Mouse (Mus musculus) midbrain, embryonic 11.5 days (tissue): Measurements from ENCODE around the gene 1700017D01Rik. TPM values are rescaled to one million over a fixed set of nuclear protein-coding genes. Genes with fewer than 3 reads are reported as not detected.
"Not testable (repeated sequence)": the region's sequence is repeated elsewhere in the genome, so short reads cannot be mapped to it uniquely, and the experiment has no call there.

ENCODE experiments used
- ATAC-seq: fragments of 200-750 bp; cut with Nextera tagmentation; 2 replicates; pipeline ENCODE4 v1.8.0; 2017; ENCODE audit warnings: moderate TSS enrichment, moderate library complexity; ENCODE audit not compliant: low FRiP score
- DNase-seq: peaks from one replicate; pipeline ENCODE4 v3.0.0; 2015; ENCODE audit warnings: low spot score; ENCODE audit errors: missing footprints
- H3K27ac ChIP-seq: fragments of 300-500 bp; sonication (generic); 2 replicates; pipeline ENCODE4 v1.5.1; 2014; ENCODE audit warnings: low read depth, low read length
- H3K27me3 ChIP-seq: fragments of 300-500 bp; sonication (generic); 2 replicates; pipeline ENCODE4 v1.6.1; 2014; ENCODE audit warnings: mild to moderate bottlenecking, low read length, moderate library complexity, mixed read lengths; ENCODE audit not compliant: control insufficient read depth, insufficient read depth
- H3K36me3 ChIP-seq: fragments of 300-500 bp; sonication (generic); 2 replicates; pipeline ENCODE4 v1.6.1; 2014; ENCODE audit warnings: mild to moderate bottlenecking, low read length, moderate library complexity, mixed read lengths; ENCODE audit not compliant: control insufficient read depth, insufficient read depth
- H3K4me1 ChIP-seq: fragments of 300-500 bp; sonication (generic); 2 replicates; pipeline ENCODE4 v1.6.1; 2014; ENCODE audit warnings: low read length; ENCODE audit not compliant: control insufficient read depth, insufficient read depth
- H3K4me2 ChIP-seq: fragments of 300-500 bp; sonication (generic); 2 replicates; pipeline ENCODE4 v1.6.1; 2014; ENCODE audit warnings: mild to moderate bottlenecking, moderate library complexity
- H3K4me3 ChIP-seq: fragments of 300-500 bp; sonication (generic); 2 replicates; pipeline ENCODE4 v1.5.1; 2014; ENCODE audit warnings: low read depth, low read length
- H3K9ac ChIP-seq: fragments of 300-500 bp; sonication (generic); 2 replicates; pipeline ENCODE4 v1.6.1; 2014; ENCODE audit warnings: low read length
- H3K9me3 ChIP-seq: fragments of 300-500 bp; sonication (generic); 2 replicates; pipeline ENCODE4 v1.6.1; 2016; ENCODE audit warnings: low read length; ENCODE audit not compliant: control insufficient read depth
- WGBS: fragments of 180-500 bp; shearing (Covaris S2); extraction: QIAGEN DNeasy Blood & Tissue Kit; methylation state at CpG from one replicate; pipeline ENCODE4 v1.1.7; 2014; 5-methylcytosine and 5-hydroxymethylcytosine counted together
- polyA plus RNA-seq: library from polyadenylated mRNA; unstranded; fragments of >200 nt; fragmentation: Nextera tagmentation; extraction: Ambion mirVana; gene quantifications from 2 replicates; pipeline ENCODE4 v1.2.1, GENCODE M21; 2014

1700017D01Rik gene
- polyA plus RNA-seq: not detected in 2 replicates

- not testable (repeated sequence) for ATAC-seq, H3K4me2 ChIP-seq, H3K9me3 ChIP-seq, H3K4me3 ChIP-seq, DNase-seq, H3K27me3 ChIP-seq, H3K4me1 ChIP-seq, H3K36me3 ChIP-seq, H3K9ac ChIP-seq, H3K27ac ChIP-seq
- 86% methylated on average over 8 of the region's 8 CpGs for WGBS
These were observed at the start of gene 1700017D01Rik for GRCm38 (mm10) chr19:11130776-11131175. 1700017D01Rik (minus strand) TSS chr19:11130876.

DNA sequence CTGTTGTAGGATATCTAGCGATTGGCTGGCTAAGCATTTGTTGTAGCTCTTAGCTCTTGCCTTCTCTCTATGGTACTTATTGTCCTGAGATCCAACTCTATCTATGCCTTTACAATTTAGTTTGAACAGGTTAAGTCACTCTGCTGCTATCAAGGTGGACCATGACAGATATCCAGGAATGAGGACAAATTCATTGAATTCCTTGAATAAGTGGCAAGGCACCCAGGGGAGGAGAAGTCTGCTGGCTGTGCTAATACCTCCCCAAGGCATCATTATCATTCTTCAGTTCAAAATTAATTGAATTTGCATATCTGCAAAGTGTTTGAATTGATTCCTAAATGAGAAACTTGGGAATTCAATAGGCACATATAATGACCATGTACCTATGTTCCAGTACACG lies 46.8 kb upstream of the 1700017D01Rik start:
- no peak overlapping the region for H3K4me2 ChIP-seq
- H3K4me3 ChIP-seq: no peak overlapping the region
- H3K9me3 ChIP-seq: no peaks in the 10 kb centered on the region
- DNase-seq (no peak), ATAC-seq (no peak)
- no peak overlapping the region for H3K27ac ChIP-seq
- no peaks in the 10 kb centered on the region for H3K36me3 ChIP-seq
- no peaks in the 10 kb centered on the region for H3K4me1 ChIP-seq
- H3K27me3 ChIP-seq: no peaks in the 10 kb centered on the region
- WGBS: 61% methylated on average over 2 of the region's 2 CpGs
- H3K9ac ChIP-seq: no peak overlapping the region

GRCm38 (mm10) chr19:11165172-11165571 lies 34.5 kb upstream of the 1700017D01Rik start, which contains the start of gene 1700025F22Rik:
1700025F22Rik (minus strand) TSS chr19:11165320.
- no peak for ATAC-seq
- WGBS: 39% methylated on average over 10 of the region's 10 CpGs
- H3K4me2 ChIP-seq: no peak within 1 kb of the TSS
- no peak within 1 kb of the TSS for H3K9ac ChIP-seq
- H3K27ac ChIP-seq: no peak within 1 kb of the TSS
- H3K4me3 ChIP-seq: no peak within 1 kb of the TSS
- no peaks in the 10 kb centered on the region for H3K9me3 ChIP-seq
- no peaks in the 10 kb centered on the region for H3K36me3 ChIP-seq
- DNase-seq: no peak
- H3K27me3 ChIP-seq: no peaks in the 10 kb centered on the region
- H3K4me1 ChIP-seq: no peaks in the 10 kb centered on the region

GRCm38 (mm10) chr19:11157890-11158289 lies 27.2 kb upstream of the 1700017D01Rik start:
- not testable (repeated sequence) for ATAC-seq, H3K27me3 ChIP-seq, H3K4me2 ChIP-seq, DNase-seq, H3K4me3 ChIP-seq, H3K9me3 ChIP-seq, H3K9ac ChIP-seq, H3K27ac ChIP-seq, H3K36me3 ChIP-seq, H3K4me1 ChIP-seq
- 85% methylated on average over 5 of the region's 6 CpGs for WGBS

DNA sequence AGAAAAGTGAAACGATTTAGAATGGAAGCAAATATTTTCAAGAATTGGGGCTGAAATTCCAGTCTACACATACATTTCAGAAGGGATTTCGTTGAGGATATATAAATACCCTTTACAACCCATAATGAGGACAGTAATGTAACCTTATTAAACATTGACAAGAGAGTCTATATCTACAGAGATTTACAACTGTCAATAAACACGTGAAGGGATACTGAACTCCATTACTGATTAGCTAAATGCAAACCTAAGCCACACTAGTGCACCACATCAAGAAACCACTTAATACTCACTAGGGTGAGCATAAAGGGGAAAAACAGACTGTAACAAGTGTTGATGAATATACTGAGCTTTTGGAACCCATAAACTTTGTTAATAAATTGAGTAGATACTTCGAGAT lies 4.7 kb upstream of the 1700017D01Rik start:
- H3K4me3 ChIP-seq: no peak overlapping the region
- WGBS: 73% methylated on average over 4 of the region's 4 CpGs
- no peaks in the 10 kb centered on the region for H3K4me1 ChIP-seq
- H3K4me2 ChIP-seq: no peak overlapping the region
- no peak overlapping the region for H3K9ac ChIP-seq
- no peaks in the 10 kb centered on the region for H3K36me3 ChIP-seq
- H3K27me3 ChIP-seq: no peaks in the 10 kb centered on the region
- H3K9me3 ChIP-seq: no peaks in the 10 kb centered on the region
- no peak for DNase-seq
- no peak overlapping the region for H3K27ac ChIP-seq
- ATAC-seq: no peak

DNA sequence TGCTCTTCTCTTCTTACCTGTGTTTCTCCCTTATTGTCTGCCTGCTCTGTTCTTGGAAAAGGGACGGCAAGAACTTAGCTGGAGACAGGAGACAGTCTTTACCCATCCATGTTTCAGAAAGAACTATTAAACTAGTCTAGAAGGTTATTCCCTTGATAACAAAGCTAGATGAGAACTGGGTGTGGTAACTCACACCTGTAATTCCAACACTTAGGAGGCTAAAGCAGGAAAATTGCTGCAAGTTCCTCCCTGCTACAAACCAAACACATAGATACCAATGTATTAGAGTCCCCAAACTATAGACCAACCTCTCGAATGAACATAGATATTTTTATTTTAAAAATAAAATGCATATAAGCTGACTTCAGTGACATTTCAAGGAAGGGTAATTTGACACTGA lies 4.2 kb upstream of the 1700017D01Rik start:
- Histone ChIP-seq H3K9ac (no peak overlapping the region), H3K27me3 (no peaks in the 10 kb centered on the region), H3K4me2 (no peak overlapping the region), H3K9me3 (no peaks in the 10 kb centered on the region), H3K36me3 (no peaks in the 10 kb centered on the region), H3K4me3 (no peak overlapping the region), H3K4me1 (no peaks in the 10 kb centered on the region), H3K27ac (no peak overlapping the region)
- DNase-seq: no peak
- 88% methylated on average over 2 of the region's 2 CpGs for WGBS
- no peak for ATAC-seq

DNA sequence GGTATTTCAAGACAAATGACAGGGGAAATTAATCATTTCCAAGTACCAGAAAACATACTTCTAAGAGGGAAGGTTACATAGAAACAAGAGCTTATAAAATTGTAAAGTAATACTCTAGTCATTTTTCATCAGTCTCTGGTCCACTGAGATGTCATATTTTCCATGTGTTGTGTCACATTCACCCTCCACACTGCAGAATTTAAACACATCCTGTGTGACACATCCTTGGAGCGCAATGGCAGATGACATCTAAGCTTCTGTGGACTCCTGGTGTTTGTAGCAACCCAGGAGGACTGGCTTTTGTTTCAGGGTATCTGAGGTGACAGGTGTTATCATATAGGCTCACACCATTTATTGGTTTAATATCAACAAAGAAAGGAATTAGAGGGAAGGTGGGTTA lies 974 bp downstream of the 1700017D01Rik start:
- ATAC-seq (no peak), DNase-seq (no peak)
- Histone ChIP-seq H3K36me3 (no peaks in the 10 kb centered on the region), H3K4me1 (no peaks in the 10 kb centered on the region), H3K9ac (no peak overlapping the region), H3K4me2 (no peak overlapping the region), H3K27me3 (no peaks in the 10 kb centered on the region), H3K9me3 (no peaks in the 10 kb centered on the region), H3K4me3 (no peak overlapping the region), H3K27ac (no peak overlapping the region)
- WGBS: 91% methylated on average over 1 of the region's 1 CpGs

DNA sequence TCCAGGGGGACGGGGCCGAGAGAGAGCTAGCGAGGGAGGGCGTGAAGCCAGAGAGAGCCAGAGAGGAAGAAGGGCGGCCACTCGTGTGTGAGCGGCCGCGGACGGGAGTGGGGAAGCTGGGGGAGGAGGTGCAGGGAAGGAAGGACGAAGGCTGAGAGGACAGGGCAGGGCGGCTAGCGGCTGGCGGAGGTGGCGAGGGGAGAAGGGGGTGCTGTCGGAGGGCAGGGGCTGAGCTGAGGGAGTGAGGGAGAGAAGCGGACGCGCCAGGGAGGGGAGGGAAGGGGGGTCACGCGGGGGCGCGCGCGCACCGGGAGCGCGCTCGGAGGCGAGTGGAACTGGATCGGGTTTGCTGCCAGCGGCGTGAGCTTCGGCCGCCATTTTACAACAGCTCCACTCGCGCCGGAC lies 9.7 kb downstream of the 1700017D01Rik start:
- H3K27me3 ChIP-seq, H3K4me1 ChIP-seq, H3K9me3 ChIP-seq, H3K27ac ChIP-seq, H3K36me3 ChIP-seq: not testable (repeated sequence)
- 6% methylated on average over 9 of the region's 38 CpGs for WGBS
- ATAC-seq (peak; percentile 98), DNase-seq (peak; percentile 91)
- Histone ChIP-seq H3K9ac (peak overlapping the region; percentile 49; the same call in 1 of the 2 replicates), H3K4me3 (peak overlapping the region; percentile 20), H3K4me2 (peak overlapping the region; percentile 32; the same call in 1 of the 2 replicates)

DNA sequence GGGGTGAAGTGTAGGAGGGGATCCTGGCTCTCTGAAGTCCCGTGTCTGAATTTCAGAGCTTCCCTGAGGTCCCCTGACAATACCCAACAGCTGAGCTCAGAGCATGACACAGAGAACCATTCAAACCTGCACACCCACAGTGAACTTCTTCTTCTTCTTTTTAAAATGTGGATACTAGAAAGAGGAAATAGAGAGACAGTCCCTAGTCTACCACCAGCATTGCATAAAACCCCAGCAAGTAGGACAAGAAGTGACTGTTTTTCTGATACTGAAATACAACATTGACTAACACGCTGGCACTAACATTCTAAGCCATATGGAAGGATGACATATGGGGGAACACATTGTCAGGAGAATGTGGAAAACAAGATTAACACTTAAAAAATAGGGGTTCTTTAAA lies 11.3 kb downstream of the 1700017D01Rik start:
- H3K9ac ChIP-seq: no peak overlapping the region

More for the DNA sequence above, 11.3 kb downstream of the 1700017D01Rik start:
- Histone ChIP-seq H3K9me3 (no peaks in the 10 kb centered on the region; the same call in 1 of the 2 replicates), H3K4me2 (no peak overlapping the region), H3K27ac (no peak overlapping the region), H3K36me3 (no peaks in the 10 kb centered on the region), H3K4me1 (no peaks in the 10 kb centered on the region), H3K4me3 (no peak overlapping the region), H3K27me3 (no peaks in the 10 kb centered on the region)
- DNase-seq (no peak), ATAC-seq (no peak)
- WGBS: 83% methylated on average over 2 of the region's 2 CpGs
